Mouse (Mus musculus) heart, adult 10 weeks (tissue): Measurements from ENCODE around the gene Cyb5r1. TPM values are rescaled to one million over a fixed set of nuclear protein-coding genes. Genes with fewer than 3 reads are reported as not detected.

ENCODE experiments used
- polyA plus RNA-seq: library from polyadenylated mRNA; stranded (reverse); fragments of 350-450 nt; fragmentation: Illumina TruSeq; extraction: RNeasy Lipid Tissue Mini Kit (QIAGEN cat#74804); gene quantifications from one replicate; pipeline ENCODE4 v1.2.3, GENCODE M21; 2014; ENCODE audit warnings: low read depth, low replicate concordance

The Cyb5r1 gene
- 30.1 TPM for polyA plus RNA-seq

GRCm38 (mm10) chr1:134405509-134406413 lies at the start of gene Cyb5r1:
TSS of gene Cyb5r1 (plus strand) at chr1:134405559.

GRCm38 (mm10) chr1:134361857-134362212 lies 43.5 kb upstream of the Cyb5r1 start, which contains the start of gene Tmem183a:
TSS of gene Tmem183a (minus strand) at chr1:134361979.

GRCm38 (mm10) chr1:134385666-134386065 lies 19.7 kb upstream of the Cyb5r1 start, which contains the start of gene 4933406M09Rik:
TSS of gene 4933406M09Rik (plus strand) at chr1:134385940.

DNA sequence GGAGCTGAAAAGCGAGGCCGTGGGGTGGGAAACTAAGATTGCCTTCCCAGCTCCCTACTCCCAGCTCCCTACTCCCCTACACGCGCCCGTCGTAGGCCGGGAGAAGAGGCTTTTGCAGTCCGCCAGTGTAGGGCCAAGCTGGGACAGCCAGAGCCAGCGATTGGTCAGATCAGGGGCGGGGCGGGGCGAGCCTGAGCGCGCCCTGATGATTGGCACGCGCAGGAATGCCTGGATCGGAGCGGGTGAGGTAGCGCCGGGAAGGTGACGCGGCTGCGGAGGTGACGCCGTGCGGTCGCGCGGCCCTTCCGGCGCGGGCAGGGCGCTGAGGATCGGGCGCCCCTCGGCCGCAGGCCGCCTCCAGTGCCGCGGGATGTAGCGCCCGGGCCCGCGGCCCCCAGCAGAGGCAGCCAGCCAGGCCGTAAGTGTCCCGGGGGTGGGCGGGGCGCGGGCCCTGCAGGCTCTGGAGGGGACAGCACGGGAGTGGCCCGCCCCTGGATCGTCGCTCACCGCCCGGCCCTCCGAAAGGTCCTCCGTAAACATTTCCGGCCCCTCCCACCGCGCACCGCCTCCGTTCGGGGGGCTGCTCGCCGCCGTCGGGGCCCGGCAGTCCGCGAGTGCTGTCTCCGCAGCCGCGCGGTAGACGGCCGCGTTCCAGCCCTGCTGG lies 9.9 kb downstream of the Cyb5r1 start, which contains the start of gene Adipor1:
TSS of gene Adipor1 (plus strand) at position 211 of the 664 bp plus-strand sequence.

DNA sequence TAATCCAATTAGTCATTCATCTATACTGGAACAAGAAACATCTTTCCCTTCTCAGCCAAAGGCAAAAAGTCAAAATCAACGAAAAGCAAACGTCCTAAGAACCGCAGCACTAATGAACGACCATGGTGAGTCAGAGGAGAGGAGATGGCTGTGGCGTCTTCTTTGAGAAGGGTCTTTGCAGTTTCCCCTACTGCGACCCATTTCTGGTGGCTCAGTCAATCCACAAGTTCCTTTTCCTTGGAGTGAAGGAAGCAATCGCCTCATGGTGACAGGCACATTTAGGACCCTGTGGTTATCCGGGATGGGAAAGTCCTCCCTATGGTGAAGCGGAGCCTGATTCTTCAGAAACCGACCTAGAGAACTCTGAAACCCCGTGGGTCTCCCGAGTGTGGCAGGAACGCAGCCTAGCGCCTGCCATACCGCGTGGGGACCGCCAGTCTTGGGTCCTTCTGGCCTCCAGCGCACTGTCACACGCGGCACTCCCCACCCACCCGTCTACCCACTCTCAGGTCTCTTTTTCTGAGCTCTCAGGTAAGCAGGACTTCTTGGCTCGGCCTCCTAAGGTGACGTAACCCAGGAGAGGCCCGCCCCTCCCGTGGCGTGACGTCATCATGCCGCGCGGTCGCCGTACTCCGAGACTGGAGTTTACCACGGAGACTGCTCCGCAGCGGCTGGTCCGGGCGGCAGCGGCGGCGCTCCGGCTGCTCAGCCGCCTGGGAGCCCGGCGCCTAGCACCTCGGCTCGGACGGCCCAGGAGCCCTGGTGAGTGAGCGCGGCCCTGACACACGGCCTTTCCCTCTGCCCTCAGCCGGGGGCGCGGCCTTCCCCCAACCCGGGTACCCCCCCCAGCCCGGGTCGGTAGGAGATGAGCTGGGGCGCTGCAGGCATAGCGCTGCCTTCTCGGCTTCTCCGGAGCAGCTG lies 49.8 kb downstream of the Cyb5r1 start, which contains the start of gene Klhl12:
TSS of gene Klhl12 (plus strand) at position 628 of the 921 bp plus-strand sequence.

Other genes with a start within 250 kb of the Cyb5r1 start
- 0.71 TPM for gene Chil1, start 223.4 kb upstream of the Cyb5r1 start, polyA plus RNA-seq
- not detected for gene Mybph, start 212.1 kb upstream of the Cyb5r1 start, polyA plus RNA-seq
- 9.8 TPM for gene Adora1, start 170.1 kb upstream of the Cyb5r1 start, polyA plus RNA-seq
- not detected for gene Myog, start 115.6 kb upstream of the Cyb5r1 start, polyA plus RNA-seq
- gene Ppfia4, start 72.6 kb upstream of the Cyb5r1 start, polyA plus RNA-seq, result 1.8 TPM
- gene Tmem183a, start 43.6 kb upstream of the Cyb5r1 start, polyA plus RNA-seq, result 14.8 TPM
- gene 4933406M09Rik, start 19.6 kb upstream of the Cyb5r1 start, polyA plus RNA-seq, result not detected
- gene Adipor1, start 9.8 kb downstream of the Cyb5r1 start, polyA plus RNA-seq, result 114 TPM
- 21.7 TPM for gene Klhl12, start 50.0 kb downstream of the Cyb5r1 start, polyA plus RNA-seq
- 11.0 TPM for gene Rabif, start 89.1 kb downstream of the Cyb5r1 start, polyA plus RNA-seq
- not detected for gene Mgat4e, start 144.1 kb downstream of the Cyb5r1 start, polyA plus RNA-seq
- 5.4 TPM for gene Kdm5b, start 154.6 kb downstream of the Cyb5r1 start, polyA plus RNA-seq
- not detected for gene Syt2, start 241.1 kb downstream of the Cyb5r1 start, polyA plus RNA-seq